Mouse (Mus musculus) mesoderm, embryonic 11.5 days (tissue): ENCODE measurements around the gene Brd3.

Experiments used
- DNase-seq: peaks from one replicate; pipeline ENCODE4 v3.0.0-alpha.2; 2012; ENCODE audit warnings: low read depth, low spot score

The Brd3 gene

GRCm38 (mm10) chr2:27471170-27471584 lies 36.3 kb downstream of the Brd3 start:
- DNase-seq, result no peak

GRCm38 (mm10) chr2:27470535-27470934 lies 36.9 kb downstream of the Brd3 start:
- DNase-seq, result no peak

GRCm38 (mm10) chr2:27469991-27470355 lies 37.5 kb downstream of the Brd3 start:
- no peak for DNase-seq

- DNase-seq, result no peak
Measured at GRCm38 (mm10) chr2:27469292-27469990, 38.0 kb downstream of the Brd3 start.

- DNase-seq, result no peak
Measured at GRCm38 (mm10) chr2:27462901-27463300, 44.6 kb downstream of the Brd3 start.

GRCm38 (mm10) chr2:27461881-27462660 lies 45.4 kb downstream of the Brd3 start:
- DNase-seq, result no peak

GRCm38 (mm10) chr2:27460651-27461050 lies 46.8 kb downstream of the Brd3 start:
- no peak for DNase-seq

GRCm38 (mm10) chr2:27460163-27460562 lies 47.3 kb downstream of the Brd3 start:
- no peak for DNase-seq

GRCm38 (mm10) chr2:27459735-27460134 lies 47.7 kb downstream of the Brd3 start:
- DNase-seq, result no peak

GRCm38 (mm10) chr2:27450226-27450625 lies 57.2 kb downstream of the Brd3 start:
- DNase-seq, result no peak

GRCm38 (mm10) chr2:27447782-27448181 lies 59.7 kb downstream of the Brd3 start:
- no peak for DNase-seq

GRCm38 (mm10) chr2:27446812-27447211 lies 60.6 kb downstream of the Brd3 start:
- DNase-seq, result no peak

- DNase-seq, result no peak
Measured at GRCm38 (mm10) chr2:27445910-27446309, 61.6 kb downstream of the Brd3 start.

- DNase-seq, result no peak
Measured at GRCm38 (mm10) chr2:27443450-27443708, 64.1 kb downstream of the Brd3 start.

GRCm38 (mm10) chr2:27442708-27443449 lies 64.6 kb downstream of the Brd3 start:
- no peak for DNase-seq

- peak; percentile 100 for DNase-seq
Measured at GRCm38 (mm10) chr2:27441767-27442707, 65.4 kb downstream of the Brd3 start, which contains the start of gene Brd3os. Gene Brd3os, plus strand, starts transcription at chr2:27442324.

- no peak for DNase-seq
Measured at GRCm38 (mm10) chr2:27438281-27438680, 69.2 kb downstream of the Brd3 start.

GRCm38 (mm10) chr2:27437876-27438275 lies 69.6 kb downstream of the Brd3 start:
- DNase-seq, result no peak

- DNase-seq, result no peak
Measured at GRCm38 (mm10) chr2:27432599-27432998, 74.9 kb downstream of the Brd3 start.

- DNase-seq, result no peak
Measured at GRCm38 (mm10) chr2:27430621-27431020, 76.8 kb downstream of the Brd3 start.

- peak; percentile 91 for DNase-seq
Measured at GRCm38 (mm10) chr2:27428071-27428470, 79.4 kb downstream of the Brd3 start.
